Mouse (Mus musculus) hindlimb bud, embryonic 11.5 days (tissue): ENCODE data around the gene Vwa3b.

Experiments used
- DNase-seq: peaks from one replicate; pipeline ENCODE4 v3.0.0-alpha.2; 2012; ENCODE audit warnings: low read depth, low spot score; ENCODE audit errors: extremely low spot score

Gene Vwa3b

GRCm38 (mm10) chr1:37060856-37061255, 34.5 kb downstream of the Vwa3b start:
- DNase-seq = no peak

- no peak for DNase-seq
These were observed 36.7 kb downstream of the Vwa3b start for GRCm38 (mm10) chr1:37063053-37063452.

GRCm38 (mm10) chr1:37063841-37064240, 37.4 kb downstream of the Vwa3b start:
- no peak for DNase-seq

GRCm38 (mm10) chr1:37065658-37066412, 39.4 kb downstream of the Vwa3b start:
- no peak for DNase-seq

GRCm38 (mm10) chr1:37075759-37076158, 49.4 kb downstream of the Vwa3b start:
- no peak for DNase-seq

- no peak for DNase-seq
These were observed 50.9 kb downstream of the Vwa3b start for GRCm38 (mm10) chr1:37077266-37077665.

GRCm38 (mm10) chr1:37077955-37078549, 51.7 kb downstream of the Vwa3b start:
- no peak for DNase-seq

- no peak for DNase-seq
These were observed 54.0 kb downstream of the Vwa3b start for GRCm38 (mm10) chr1:37080442-37080841.

GRCm38 (mm10) chr1:37081376-37082214, 55.2 kb downstream of the Vwa3b start:
- DNase-seq = no peak

GRCm38 (mm10) chr1:37082215-37082464, 55.7 kb downstream of the Vwa3b start:
- DNase-seq = no peak

- no peak for DNase-seq
These were observed 57.7 kb downstream of the Vwa3b start for GRCm38 (mm10) chr1:37084075-37084474.

- DNase-seq = no peak
These were observed 58.8 kb downstream of the Vwa3b start for GRCm38 (mm10) chr1:37085171-37085570.

GRCm38 (mm10) chr1:37089191-37089590, 62.8 kb downstream of the Vwa3b start:
- DNase-seq = no peak

- no peak for DNase-seq
These were observed 71.1 kb downstream of the Vwa3b start for GRCm38 (mm10) chr1:37097382-37098093.

- DNase-seq = no peak
These were observed 71.7 kb downstream of the Vwa3b start for GRCm38 (mm10) chr1:37098094-37098555.

GRCm38 (mm10) chr1:37100361-37100760, 74.0 kb downstream of the Vwa3b start:
- DNase-seq = no peak

- no peak for DNase-seq
These were observed 74.6 kb downstream of the Vwa3b start for GRCm38 (mm10) chr1:37101016-37101415.

- DNase-seq = no peak
These were observed 75.3 kb downstream of the Vwa3b start for GRCm38 (mm10) chr1:37101717-37102116.

GRCm38 (mm10) chr1:37105194-37105593, 78.8 kb downstream of the Vwa3b start:
- no peak for DNase-seq

GRCm38 (mm10) chr1:37113781-37114180, 87.4 kb downstream of the Vwa3b start:
- DNase-seq = no peak

- DNase-seq = no peak
These were observed 89.5 kb downstream of the Vwa3b start for GRCm38 (mm10) chr1:37115847-37116246.
